In genomic region chr12:75593817-75594216, GRCm38 (mm10) we compare ENCODE assay signal across 10 mouse cellular contexts. TPM values are rescaled to one million over a fixed set of nuclear protein-coding genes. Genes with fewer than 3 reads are reported as not detected.
DNase-seq lines count a peak whose midpoint lies in the region; ATAC-seq lines count a peak whose summit lies in the region.
"Had no signal": no experiment of that assay in that cellular context is flagged by ENCODE, and none has a peak within 500 bp of the region (broad histone marks: within the 10 kb centered on the region; RNA-seq: fewer than 3 reads in every experiment).

No protein-coding gene starts in this region.

- H3K9ac ChIP-seq in kidney, embryonic 15.5 days, result no peak overlapping the region
- H3K9ac ChIP-seq in embryonic facial prominence, embryonic 15.5 days, result no peak overlapping the region
- no peak overlapping the region for H3K9ac ChIP-seq in intestine, embryonic 15.5 days
- H3K9ac ChIP-seq in neural tube, embryonic 12.5 days, result no peak overlapping the region

- no peak for ATAC-seq in kidney, embryonic 15.5 days (replicated peaks; ENCODE audit: low FRiP score)
- ATAC-seq in embryonic facial prominence, embryonic 15.5 days (ENCODE audit: insufficient number of reproducible peaks, low FRiP score, low TSS enrichment, low read depth), result no peak
- no peak for ATAC-seq in intestine, embryonic 15.5 days
- ATAC-seq in neural tube, embryonic 12.5 days (ENCODE audit: low FRiP score, low read depth), result no peak
- no peak for ATAC-seq in inflammation-experienced regulatory T-cells, adult 6 months

- no peak overlapping the region for H3K27ac ChIP-seq in kidney, embryonic 15.5 days
- no peak overlapping the region for H3K27ac ChIP-seq in embryonic facial prominence, embryonic 15.5 days (replicated peaks)
- no peak overlapping the region for H3K27ac ChIP-seq in intestine, embryonic 15.5 days
- H3K27ac ChIP-seq in neural tube, embryonic 12.5 days, result no peak overlapping the region

- H3K36me3 ChIP-seq in kidney, embryonic 15.5 days, result peaks cover 38% of the 10 kb centered on the region
- peaks cover 22% of the 10 kb centered on the region for H3K36me3 ChIP-seq in embryonic facial prominence, embryonic 15.5 days
- 0 out of 2 replicates have a peak, but pooled peaks cover 2% of the 10 kb centered on the region for H3K36me3 ChIP-seq in intestine, embryonic 15.5 days
- peaks cover 34% of the 10 kb centered on the region for H3K36me3 ChIP-seq in neural tube, embryonic 12.5 days

- peaks cover 14% of the 10 kb centered on the region for H3K4me1 ChIP-seq in kidney, embryonic 15.5 days
- peaks cover 8% of the 10 kb centered on the region; the same call in 1 of the 2 replicates for H3K4me1 ChIP-seq in embryonic facial prominence, embryonic 15.5 days
- 0 out of 2 replicates have a peak, but pooled peaks cover 6% of the 10 kb centered on the region for H3K4me1 ChIP-seq in intestine, embryonic 15.5 days (replicated peaks)
- peaks cover 16% of the 10 kb centered on the region for H3K4me1 ChIP-seq in neural tube, embryonic 12.5 days

- no peak for DNase-seq in kidney, adult 11 months
- no peak for DNase-seq in testis, postnatal 14 days (ENCODE audit: low spot score)
- DNase-seq in urinary bladder, postnatal 4 days (ENCODE audit: low spot score in 2 of 2), result no peak
- DNase-seq: cerebellum, adult 18-20 months; kidney, adult 9 months had no signal

- H3K27me3 ChIP-seq in kidney, embryonic 15.5 days, result no peaks in the 10 kb centered on the region
- H3K27me3 ChIP-seq in embryonic facial prominence, embryonic 15.5 days, result no peaks in the 10 kb centered on the region
- H3K27me3 ChIP-seq in intestine, embryonic 15.5 days (replicated peaks), result no peaks in the 10 kb centered on the region
- H3K27me3 ChIP-seq in neural tube, embryonic 12.5 days (replicated peaks), result no peaks in the 10 kb centered on the region

- no peaks in the 10 kb centered on the region for H3K9me3 ChIP-seq in kidney, embryonic 15.5 days (replicated peaks)
- H3K9me3 ChIP-seq in embryonic facial prominence, embryonic 15.5 days (replicated peaks), result no peaks in the 10 kb centered on the region
- no peaks in the 10 kb centered on the region for H3K9me3 ChIP-seq in intestine, embryonic 15.5 days
- H3K9me3 ChIP-seq in neural tube, embryonic 12.5 days, result no peaks in the 10 kb centered on the region

- H3K4me2 ChIP-seq in kidney, embryonic 15.5 days, result peak overlapping the region; percentile 72; the same call in 1 of the 2 replicates
- peak overlapping the region; percentile 64; the same call in 1 of the 2 replicates for H3K4me2 ChIP-seq in embryonic facial prominence, embryonic 15.5 days (replicated peaks)
- H3K4me2 ChIP-seq in intestine, embryonic 15.5 days (replicated peaks), result peak overlapping the region; percentile 82
- peak overlapping the region; percentile 87 for H3K4me2 ChIP-seq in neural tube, embryonic 12.5 days (replicated peaks)

- H3K4me3 ChIP-seq in kidney, embryonic 15.5 days (replicated peaks), result 0 out of 2 replicates have a peak overlapping the region, but pooled peaks have one; percentile 100
- H3K4me3 ChIP-seq in embryonic facial prominence, embryonic 15.5 days (replicated peaks), result 0 out of 2 replicates have a peak overlapping the region, but pooled peaks have one; percentile 4
- H3K4me3 ChIP-seq in intestine, embryonic 15.5 days (replicated peaks), result no peak overlapping the region
- H3K4me3 ChIP-seq in neural tube, embryonic 12.5 days, result no peak overlapping the region

- WGBS in kidney, embryonic 15.5 days, result 74% methylated on average over 4 of the region's 4 CpGs
- WGBS in embryonic facial prominence, embryonic 15.5 days, result 67% methylated on average over 4 of the region's 4 CpGs
- 58% methylated on average over 4 of the region's 4 CpGs for WGBS in intestine, embryonic 15.5 days
- 81% methylated on average over 4 of the region's 4 CpGs for WGBS in neural tube, embryonic 12.5 days

RNA-seq across cellular contexts. Expression of gene Ppp2r5e, which starts 2.2 kb away (rescaled TPM):
- polyA plus RNA-seq in kidney, embryonic 15.5 days (2015; fragmentation: Nextera tagmentation; extraction: Ambion mirVana), result 12.4 and 13.6 TPM in 2 replicates
- polyA plus RNA-seq in embryonic facial prominence, embryonic 15.5 days (2015; fragmentation: Nextera tagmentation; extraction: Ambion mirVana), result 12.4 and 13.1 TPM in 2 replicates
- 9.3 and 11.8 TPM in 2 replicates for polyA plus RNA-seq in intestine, embryonic 15.5 days (2015; fragmentation: Nextera tagmentation; extraction: Ambion mirVana)
- 21.3 and 23.6 TPM in 2 replicates for polyA plus RNA-seq in neural tube, embryonic 12.5 days (2016; fragmentation: Nextera tagmentation; extraction: Ambion mirVana)
- polyA plus RNA-seq in inflammation-experienced regulatory T-cells, adult 6 months (2017; shearing (Covaris generic)), result 1 to 10 TPM; 6.3 to 8.3 (median 7.3) TPM

Comparison
In these comparisons a context has a peak if more than half of its experiments do, and no peak if none do; other contexts are left out.
1. H3K4me3 ChIP-seq: peak in kidney, embryonic 15.5 days (single experiment) and embryonic facial prominence, embryonic 15.5 days (single experiment); none in intestine, embryonic 15.5 days (single experiment) and neural tube, embryonic 12.5 days (single experiment).
2. Peak in every context shown above with its lines, with median percentiles within 50 percentile points of each other: H3K4me2 ChIP-seq.